Mouse (Mus musculus) C2C12 (cell line): ENCODE results near the gene Nexn. TPM values are rescaled to one million over a fixed set of nuclear protein-coding genes. Genes with fewer than 3 reads are reported as not detected.
"Not testable (repeated sequence)": the region's sequence is repeated elsewhere in the genome, so short reads cannot be mapped to it uniquely, and the experiment has no call there.

Experiments
- H3K27me3 ChIP-seq: one replicate; pipeline ENCODE4 v1.6.1; 2011; ENCODE audit not compliant: control insufficient read depth, insufficient read depth, insufficient read length
- H3K36me3 ChIP-seq: one replicate; pipeline ENCODE4 v1.6.1; 2011; ENCODE audit not compliant: control insufficient read depth, insufficient read depth
- H3K4me3 ChIP-seq: one replicate; pipeline ENCODE4 v1.5.1; 2011; ENCODE audit warnings: mild to moderate bottlenecking, control low read depth; ENCODE audit not compliant: poor library complexity, insufficient read depth, severe bottlenecking
- H3K79me2 ChIP-seq: one replicate; pipeline ENCODE4 v1.6.1; 2011; ENCODE audit not compliant: control insufficient read depth, insufficient read depth
- H3K79me3 ChIP-seq: one replicate; pipeline ENCODE4 v1.6.1; 2011; ENCODE audit warnings: low read depth, control low read depth
- H3ac ChIP-seq: one replicate; pipeline ENCODE3; 2011; ENCODE audit warnings: low read depth; ENCODE audit not compliant: control insufficient read depth, insufficient read length
- CEBPB ChIP-seq: IDR thresholded peaks from one replicate; pipeline ENCODE4 v1.6.1; 2011; ENCODE audit warnings: low read depth, mild to moderate bottlenecking, control low read depth, moderate library complexity
- CTCF ChIP-seq: IDR thresholded peaks from one replicate; pipeline ENCODE4 v1.5.1; 2011; ENCODE audit not compliant: control insufficient read depth, insufficient read depth, insufficient read length
- FOSL1 ChIP-seq: IDR thresholded peaks from one replicate; pipeline ENCODE4 v1.8.0; 2011; ENCODE audit warnings: mild to moderate bottlenecking, low read length; ENCODE audit not compliant: poor library complexity, insufficient read depth, severe bottlenecking
- MAX ChIP-seq: IDR thresholded peaks from one replicate; pipeline ENCODE4 v1.6.1; 2011; ENCODE audit warnings: mild to moderate bottlenecking, control low read depth
- MYOD1 ChIP-seq: IDR thresholded peaks from one replicate; pipeline ENCODE4 v1.6.1; 2011; ENCODE audit warnings: low read depth; ENCODE audit not compliant: control insufficient read depth, insufficient read length
- MYOG ChIP-seq: IDR thresholded peaks from one replicate; pipeline ENCODE4 v1.6.1; 2011; ENCODE audit not compliant: control insufficient read depth, insufficient read length; ENCODE audit errors: extremely low read depth
- USF1 ChIP-seq: IDR thresholded peaks from one replicate; pipeline ENCODE4 v1.6.1; 2011; ENCODE audit warnings: low read depth, mild to moderate bottlenecking, control low read depth, moderate library complexity
- polyA plus RNA-seq: library from polyadenylated mRNA; unstranded; fragments of >200 nt; fragmentation: generic; extraction: Trizol; gene quantifications from one replicate; pipeline ENCODE4 v1.2.1, GENCODE M21; 2012; ENCODE audit warnings: missing spikeins

Nexn gene
- polyA plus RNA-seq, 1 experiment = 13.5 TPM

DNA sequence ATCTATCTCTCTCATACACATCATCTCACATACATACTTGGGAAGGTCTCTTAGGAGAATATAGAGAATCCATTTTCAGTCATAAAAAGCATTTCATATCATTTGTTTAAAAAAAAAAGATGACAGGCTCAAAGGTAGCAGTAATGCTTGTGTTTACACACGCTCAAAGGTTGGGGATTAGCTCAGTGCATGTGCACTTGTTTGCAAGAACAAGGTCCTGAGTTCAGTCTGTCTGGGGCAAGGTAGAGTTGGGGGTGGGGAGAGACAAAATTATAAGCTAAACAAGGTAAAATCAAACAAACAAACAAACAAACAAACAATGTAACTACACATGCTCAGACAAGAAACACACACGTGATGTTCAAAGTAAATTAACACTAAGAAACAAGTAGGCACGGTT, 65.0 kb downstream of the Nexn start:
- Histone ChIP-seq H3K36me3 (no peaks in the 10 kb centered on the region), H3K4me3 (no peak overlapping the region), H3ac (no peak overlapping the region), H3K79me2 (peaks cover 2% of the 10 kb centered on the region), H3K27me3 (no peaks in the 10 kb centered on the region), H3K79me3 (peaks cover 1% of the 10 kb centered on the region)
- TF ChIP-seq CTCF = no peak
- no peak for TF ChIP-seq CEBPB
- no peak for TF ChIP-seq MYOD1
- no peak for TF ChIP-seq MAX
- TF ChIP-seq FOSL1 = no peak
- no peak for TF ChIP-seq USF1
- no peak for TF ChIP-seq MYOG

DNA sequence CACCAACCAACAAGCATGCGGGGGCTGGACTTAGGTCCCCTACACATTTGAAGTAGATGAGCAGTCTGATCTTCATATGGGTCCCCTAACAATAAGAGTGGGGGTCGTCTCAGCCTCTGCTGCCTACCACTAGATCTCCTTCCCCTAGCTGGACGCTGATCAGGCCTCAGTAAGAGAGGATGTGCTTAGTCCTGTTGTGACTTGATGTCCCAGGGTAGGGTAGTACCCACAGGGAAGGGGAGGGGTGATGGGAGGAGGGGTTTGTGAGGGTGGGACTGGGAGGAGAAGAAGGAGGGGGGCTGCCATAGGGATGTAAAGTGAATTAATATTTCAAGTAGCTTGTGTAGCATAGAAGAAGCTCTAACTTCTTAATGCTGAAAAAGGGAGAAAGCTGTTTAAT, 67.0 kb downstream of the Nexn start:
- Histone ChIP-seq H3ac (no peak overlapping the region), H3K27me3 (no peaks in the 10 kb centered on the region), H3K79me2 (no peaks in the 10 kb centered on the region), H3K36me3 (no peaks in the 10 kb centered on the region), H3K4me3 (no peak overlapping the region), H3K79me3 (no peaks in the 10 kb centered on the region)
- TF ChIP-seq FOSL1 = no peak
- TF ChIP-seq MYOD1 = no peak
- TF ChIP-seq MYOG = no peak
- TF ChIP-seq CTCF = no peak
- TF ChIP-seq MAX = no peak
- no peak for TF ChIP-seq CEBPB
- no peak for TF ChIP-seq USF1

DNA sequence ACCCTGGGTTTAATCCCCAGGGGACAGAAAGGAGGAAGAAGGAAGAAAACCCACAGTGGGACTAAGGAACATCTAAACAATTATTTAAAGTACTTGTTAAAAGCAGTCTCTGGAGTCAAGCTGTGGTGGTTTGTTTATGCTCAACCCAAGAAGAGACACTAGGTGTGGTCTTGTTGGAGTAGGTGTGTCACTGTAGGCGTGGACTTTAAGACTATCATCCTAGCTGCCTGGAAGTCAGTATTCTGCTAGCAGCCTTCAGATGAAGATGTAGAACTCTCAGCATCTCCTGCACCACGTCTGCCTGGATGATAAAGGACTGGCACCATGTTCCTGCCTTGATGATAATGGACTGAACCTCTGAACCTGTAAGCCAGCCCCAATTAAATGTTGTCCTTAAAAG, 68.9 kb downstream of the Nexn start:
- not testable (repeated sequence) for H3ac ChIP-seq, H3K36me3 ChIP-seq, H3K27me3 ChIP-seq, H3K4me3 ChIP-seq
- Histone ChIP-seq H3K79me2 (peaks cover 16% of the 10 kb centered on the region), H3K79me3 (peaks cover 11% of the 10 kb centered on the region)

DNA sequence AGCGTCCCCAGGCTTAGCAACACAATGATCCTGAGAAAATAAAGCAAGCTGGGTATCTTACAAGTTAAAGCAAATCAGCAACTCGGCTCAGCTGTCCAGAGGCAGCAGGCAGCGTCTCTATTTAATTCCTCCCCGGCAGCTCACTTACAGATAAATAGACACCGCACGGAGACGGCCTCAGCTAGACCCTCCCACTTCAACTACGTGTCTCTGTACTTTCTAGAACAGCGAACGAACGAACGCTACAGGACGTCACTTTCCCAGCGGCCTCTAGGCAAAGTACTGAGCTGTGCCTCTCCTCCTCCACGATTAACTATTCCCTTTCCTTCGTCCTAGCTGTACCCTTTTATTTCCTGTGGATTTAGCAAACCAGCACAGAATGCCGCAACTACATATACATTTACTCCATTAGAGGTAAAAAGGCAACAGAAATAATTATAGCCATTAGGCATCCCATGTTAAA, 72.5 kb downstream of the Nexn start:
- Histone ChIP-seq H3K27me3 (no peaks in the 10 kb centered on the region), H3ac (peak overlapping the region; percentile 35), H3K36me3 (no peaks in the 10 kb centered on the region), H3K79me2 (peaks cover 52% of the 10 kb centered on the region), H3K79me3 (peaks cover 43% of the 10 kb centered on the region), H3K4me3 (peak overlapping the region; percentile 64)
- no peak for TF ChIP-seq MYOD1
- TF ChIP-seq FOSL1 = no peak
- no peak for TF ChIP-seq MYOG
- no peak for TF ChIP-seq CTCF
- TF ChIP-seq CEBPB = no peak
- TF ChIP-seq MAX = no peak
- no peak for TF ChIP-seq USF1

DNA sequence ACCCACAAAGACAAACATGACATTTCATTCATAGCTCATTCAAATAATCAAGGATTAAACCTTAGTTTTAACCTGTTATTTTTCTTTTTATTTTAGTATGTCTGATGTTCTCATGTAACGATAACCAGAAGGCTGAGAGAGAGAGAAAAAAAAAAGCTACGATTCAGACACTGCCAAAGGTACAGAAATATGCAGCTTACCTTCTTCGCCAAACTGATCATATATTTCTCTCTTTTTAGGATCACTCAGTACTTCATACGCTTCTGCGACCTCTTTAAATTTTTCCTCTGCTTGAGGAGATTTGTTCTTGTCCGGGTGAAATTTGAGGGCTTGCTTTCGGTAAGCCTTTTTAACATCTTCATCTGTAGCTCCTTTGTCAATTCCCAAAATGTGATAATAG, 73.0 kb downstream of the Nexn start:
- H3K79me2 ChIP-seq = peaks cover 57% of the 10 kb centered on the region
- peaks cover 1% of the 10 kb centered on the region for H3K36me3 ChIP-seq
- peaks cover 48% of the 10 kb centered on the region for H3K79me3 ChIP-seq
- TF ChIP-seq USF1 (no peak), CTCF (no peak), MYOD1 (no peak), CEBPB (no peak), FOSL1 (no peak), MAX (no peak), MYOG (no peak)
- peak overlapping the region; percentile 14 for H3ac ChIP-seq
- no peaks in the 10 kb centered on the region for H3K27me3 ChIP-seq
- H3K4me3 ChIP-seq = peak overlapping the region; percentile 64

DNA sequence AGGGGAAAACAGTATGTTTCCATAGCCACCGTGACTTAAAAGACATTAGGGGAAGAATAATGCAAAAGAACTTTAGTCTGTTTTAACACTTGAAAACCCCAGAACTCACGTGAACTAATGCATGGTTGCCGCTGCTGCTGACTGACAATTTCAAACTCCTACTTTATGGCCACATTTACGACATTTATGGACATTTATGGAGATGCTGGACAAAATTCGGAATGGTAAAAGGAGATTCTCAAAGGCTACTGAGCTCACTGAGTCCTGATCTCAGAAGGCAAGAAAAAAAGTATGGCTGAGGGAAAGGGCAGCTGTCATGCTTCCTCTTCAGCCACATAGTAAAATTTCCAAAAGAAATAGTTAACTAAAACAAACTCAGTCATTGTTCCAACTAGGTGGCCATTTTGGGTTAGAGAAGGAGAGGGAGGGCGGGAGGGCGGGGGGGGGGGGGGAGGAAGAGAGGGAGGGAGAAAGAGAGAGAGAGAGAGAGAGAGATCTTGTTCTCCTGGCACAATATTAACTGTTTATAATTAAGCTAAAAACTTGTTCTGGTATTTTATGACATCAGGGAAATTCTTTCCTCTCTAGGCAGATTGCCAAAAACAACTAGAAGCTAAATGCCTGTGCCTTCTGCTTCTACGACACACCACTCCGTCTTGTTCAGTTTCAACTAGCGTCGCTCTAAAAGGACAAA, 73.8 kb downstream of the Nexn start:
- no peaks in the 10 kb centered on the region for H3K27me3 ChIP-seq
- peaks cover 55% of the 10 kb centered on the region for H3K79me3 ChIP-seq
- peak overlapping the region; percentile 34 for H3ac ChIP-seq
- H3K4me3 ChIP-seq = peak overlapping the region; percentile 64
- peaks cover 4% of the 10 kb centered on the region for H3K36me3 ChIP-seq
- H3K79me2 ChIP-seq = peaks cover 65% of the 10 kb centered on the region
- no peak for TF ChIP-seq CEBPB
- TF ChIP-seq CTCF = no peak
- TF ChIP-seq MYOD1 = no peak
- no peak for TF ChIP-seq MAX
- no peak for TF ChIP-seq FOSL1
- TF ChIP-seq MYOG = no peak
- TF ChIP-seq USF1 = no peak
